Mouse (Mus musculus) bone marrow macrophage, adult 2 months (primary cell): ENCODE data around the gene Triap1.

Source experiments
- CTCF ChIP-seq: IDR thresholded peaks from 2 replicates; pipeline ENCODE4 v1.5.1; 2012; ENCODE audit warnings: low read depth, mild to moderate bottlenecking, low read length, moderate library complexity
- POLR2A ChIP-seq: IDR thresholded peaks from 2 replicates; pipeline ENCODE4 v1.6.1; 2012; ENCODE audit warnings: mild to moderate bottlenecking, low read depth, low read length, borderline replicate concordance

GRCm38 (mm10) chr5:115364782-115365181 is 23.8 kb downstream of the Triap1 start:
- TF ChIP-seq CTCF (no peak), POLR2A (no peak)
